Mouse (Mus musculus) layer of hippocampus, adult 11-12 months (tissue): Measurements from ENCODE around the gene Nme3.
A peak's percentile ranks its signal among the peaks of the same experiment; 100 is the strongest.

Experiments used
- DNase-seq: peaks from one replicate; pipeline ENCODE4 v3.0.0; 2022; ENCODE audit warnings: low spot score

The Nme3 gene

GRCm38 (mm10) chr17:24896241-24896992 lies at the start of gene Nme3:
Gene Nme3 (plus strand): TSS chr17:24896500.
- DNase-seq, result peak; percentile 73

DNA sequence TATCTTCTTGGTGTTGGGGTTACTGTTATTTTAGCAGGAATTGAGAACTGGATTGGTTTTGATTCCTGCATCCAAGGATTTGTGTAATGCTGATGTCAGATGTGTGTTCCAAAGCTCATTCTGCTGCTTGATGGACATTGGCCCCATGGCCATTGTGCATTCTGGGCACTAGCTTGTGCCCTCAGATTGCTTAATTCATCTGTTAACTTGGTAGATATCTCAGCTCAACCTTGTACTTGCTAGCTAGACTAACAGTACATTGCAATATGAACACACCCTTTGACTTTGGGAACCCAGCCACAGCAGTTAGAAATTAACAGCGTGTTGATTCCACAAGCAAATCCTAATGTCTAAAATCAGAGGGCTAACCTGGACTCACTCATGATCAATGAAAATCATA lies 48.9 kb upstream of the Nme3 start:
- DNase-seq, result no peak

DNA sequence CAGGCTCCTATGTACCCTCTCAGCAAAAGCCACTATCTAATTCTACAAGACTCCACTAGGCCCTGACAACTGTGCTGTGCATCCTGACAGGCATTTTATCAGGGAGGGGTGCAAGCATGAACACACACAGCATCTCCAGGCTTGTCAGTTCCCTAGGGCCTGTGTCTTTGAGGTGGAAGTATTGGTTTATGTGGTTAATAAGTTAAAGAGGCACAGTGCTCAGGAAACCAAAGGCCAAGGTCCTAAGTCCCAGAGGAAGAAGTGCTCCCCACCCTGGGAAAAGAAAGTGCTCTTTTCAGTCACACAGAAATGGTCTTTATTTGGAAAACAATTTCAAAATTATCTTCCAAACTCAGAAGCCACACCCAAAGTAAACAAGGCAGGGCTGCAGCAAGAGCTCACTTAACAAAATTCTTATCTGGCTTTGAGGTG lies 47.7 kb upstream of the Nme3 start:
- no peak for DNase-seq

- DNase-seq, result no peak
Observed at GRCm38 (mm10) chr17:24849733-24850064, 46.6 kb upstream of the Nme3 start.

GRCm38 (mm10) chr17:24850065-24850772 lies 46.1 kb upstream of the Nme3 start, which contains the start of gene Fahd1:
Gene Fahd1 (minus strand): TSS chr17:24850364.
- peak; percentile 97 for DNase-seq

DNA sequence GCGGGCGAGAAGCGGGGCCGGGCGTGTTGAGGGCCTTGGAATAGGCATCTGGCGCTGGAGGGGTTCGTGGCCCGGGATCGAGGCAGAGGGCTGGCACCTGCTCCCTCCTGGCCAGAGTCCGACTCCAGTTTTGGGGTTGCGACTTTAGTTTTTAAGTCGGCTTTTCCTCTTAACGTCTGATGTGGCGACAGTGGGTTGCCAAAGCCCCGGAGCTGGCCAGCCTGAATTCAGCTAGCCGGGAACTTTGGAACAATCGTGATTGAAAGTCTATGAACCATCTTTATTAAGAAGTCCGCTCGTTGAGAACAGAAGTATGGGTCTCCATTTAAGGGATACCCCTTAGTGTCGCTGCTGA lies 45.5 kb upstream of the Nme3 start:
- no peak for DNase-seq

DNA sequence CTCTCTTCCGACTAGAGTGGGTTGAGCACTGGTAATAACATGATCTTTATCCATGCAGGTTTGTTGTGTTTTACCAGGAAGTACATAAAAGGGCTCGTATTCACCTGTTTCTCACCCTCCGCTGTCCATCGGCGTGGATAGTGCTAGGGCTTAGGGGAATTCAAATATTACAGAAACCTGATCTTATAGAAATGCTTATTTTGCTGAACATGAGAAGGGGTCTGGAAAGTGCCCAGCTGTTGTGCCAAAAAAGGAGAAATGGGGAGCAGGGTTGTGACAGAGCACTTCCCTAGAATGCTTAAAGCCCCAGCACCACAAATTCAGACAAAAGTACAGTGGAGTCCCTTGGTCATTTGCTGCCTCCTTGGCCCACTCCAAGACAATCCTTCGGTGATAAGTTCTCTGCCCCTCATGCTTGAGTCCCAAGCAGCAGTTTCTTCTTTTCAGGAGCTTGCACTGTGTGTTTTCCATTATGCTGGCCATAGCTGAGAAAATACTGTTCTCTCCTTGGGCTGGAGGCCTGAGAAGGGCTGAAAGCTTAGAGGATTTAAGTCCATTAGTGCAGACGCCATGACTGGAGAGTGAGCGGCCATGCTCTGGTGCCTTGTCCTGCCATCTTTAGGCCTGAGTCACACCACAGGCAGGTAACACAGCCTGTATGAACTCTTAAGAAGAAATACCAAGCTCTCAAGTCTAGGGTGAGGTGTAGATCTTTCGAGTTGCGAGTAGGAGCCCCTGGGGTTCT lies 44.7 kb upstream of the Nme3 start:
- DNase-seq, result no peak

DNA sequence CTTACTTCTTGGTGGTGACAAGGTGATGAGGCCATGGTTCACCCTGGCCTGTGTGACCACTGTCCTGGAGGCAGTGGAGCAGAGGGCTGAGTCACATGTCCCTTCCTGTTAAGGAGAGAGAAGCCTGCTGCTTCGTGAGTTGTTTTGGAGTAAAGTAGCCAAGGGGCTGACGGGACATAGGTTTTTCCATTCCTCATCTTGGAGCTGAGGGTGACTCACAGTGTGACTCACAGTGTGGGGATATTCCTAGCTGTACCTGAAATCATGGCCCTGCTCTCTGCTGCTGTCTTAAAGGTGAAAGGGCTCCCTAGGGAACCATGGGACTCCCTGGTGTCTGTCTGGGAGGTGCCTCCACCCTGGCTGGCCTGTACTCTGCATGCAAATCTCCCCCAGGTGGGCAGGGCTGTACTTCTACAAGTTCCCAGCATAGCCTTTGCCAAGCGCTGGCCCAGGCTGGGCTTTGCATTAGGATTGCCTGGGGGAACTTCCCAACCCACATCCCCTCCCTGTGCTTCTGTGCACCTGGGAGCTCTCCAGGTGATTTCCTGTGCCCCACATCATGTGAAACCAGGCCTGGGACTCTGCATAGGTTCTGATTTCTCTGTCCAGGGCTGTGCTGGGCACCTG lies 40.3 kb upstream of the Nme3 start:
- no peak for DNase-seq

DNA sequence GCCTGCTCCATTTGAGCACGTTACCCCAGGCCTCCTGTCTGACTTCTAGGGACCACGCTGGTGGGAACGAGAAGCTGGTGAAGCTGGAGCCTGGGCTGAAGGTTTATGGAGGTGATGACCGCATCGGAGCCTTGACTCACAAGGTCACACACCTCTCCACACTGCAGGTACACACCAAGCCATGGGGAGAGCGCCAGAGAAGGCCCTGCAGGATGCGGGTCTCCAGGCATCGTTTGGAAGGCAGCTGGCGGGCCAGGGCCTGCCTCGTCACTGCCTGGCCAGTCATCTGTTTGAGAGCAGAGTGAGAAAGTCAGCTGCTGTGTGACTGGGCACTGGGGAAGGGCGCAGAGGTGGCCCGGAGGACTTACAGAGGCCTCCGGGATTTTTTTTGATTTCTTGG lies 39.7 kb upstream of the Nme3 start:
- no peak for DNase-seq

GRCm38 (mm10) chr17:24857831-24858470 lies 38.3 kb upstream of the Nme3 start:
- DNase-seq, result no peak

DNA sequence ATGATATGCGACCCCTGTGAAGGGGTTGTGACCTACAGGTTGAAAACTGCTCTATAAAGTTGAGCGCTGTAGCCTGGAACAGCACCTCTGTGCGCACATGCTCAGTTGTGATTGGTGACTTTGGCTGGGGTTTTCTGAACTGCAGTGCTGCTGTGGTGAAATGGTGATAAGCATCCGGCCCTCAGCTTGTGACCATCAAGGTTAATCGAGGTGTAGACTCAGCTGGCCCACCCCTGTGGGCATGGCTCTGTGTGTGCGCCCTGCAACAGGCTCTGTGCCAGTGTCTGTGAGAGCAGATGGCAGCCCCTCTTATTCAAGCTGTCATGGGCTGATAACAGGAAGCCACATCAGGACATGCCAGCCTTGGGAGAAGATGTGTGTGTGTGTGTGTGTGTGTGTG lies 37.3 kb upstream of the Nme3 start:
- peak; percentile 48 for DNase-seq

DNA sequence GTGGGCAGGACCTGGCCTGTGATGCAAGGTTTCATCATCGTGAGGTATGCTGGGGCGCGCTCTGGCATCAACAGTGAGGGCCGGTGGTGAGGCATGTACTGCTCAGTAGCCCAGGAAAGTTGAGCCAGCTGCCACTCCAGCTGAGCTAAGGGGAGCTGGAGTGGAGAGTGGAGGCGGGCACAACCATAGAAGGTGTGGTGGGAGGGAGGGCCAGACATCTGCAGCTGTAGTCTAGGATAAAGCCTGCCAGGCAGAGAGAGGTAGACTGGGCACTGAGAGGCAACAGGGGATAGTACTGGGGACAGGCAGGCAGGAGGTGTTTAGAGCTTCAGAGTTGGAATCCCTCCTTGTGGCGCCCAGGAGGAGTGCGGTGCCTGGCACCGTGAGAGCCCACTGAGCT lies 36.2 kb upstream of the Nme3 start:
- no peak for DNase-seq

GRCm38 (mm10) chr17:24861785-24862184 lies 34.5 kb upstream of the Nme3 start:
- DNase-seq, result no peak

GRCm38 (mm10) chr17:24865776-24866175 lies 30.5 kb upstream of the Nme3 start, which contains the start of gene Igfals:
Gene Igfals (plus strand): TSS chr17:24865997.
- no peak for DNase-seq

- peak; percentile 48 for DNase-seq
Observed at GRCm38 (mm10) chr17:24867914-24868313, 28.4 kb upstream of the Nme3 start.

GRCm38 (mm10) chr17:24873695-24874404 lies 22.4 kb upstream of the Nme3 start:
- no peak for DNase-seq

DNA sequence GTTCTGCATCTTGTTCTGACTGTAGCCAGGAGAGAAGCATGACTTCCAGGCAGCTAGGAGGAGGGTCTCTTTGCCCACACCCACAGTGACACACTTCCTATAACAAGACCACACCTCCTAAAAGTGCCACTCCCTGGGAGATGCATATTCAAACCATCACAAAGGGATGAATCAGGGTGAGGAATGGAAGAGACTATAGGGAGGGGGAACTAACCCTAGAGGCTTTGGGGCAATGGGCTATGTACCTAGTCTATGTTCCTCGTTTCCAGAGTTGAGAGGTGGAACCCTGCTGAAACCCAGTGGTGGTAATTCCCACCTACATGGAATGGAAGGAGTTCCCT lies 21.9 kb upstream of the Nme3 start:
- no peak for DNase-seq

- DNase-seq, result no peak
Observed at GRCm38 (mm10) chr17:24874989-24875388, 21.3 kb upstream of the Nme3 start.

DNA sequence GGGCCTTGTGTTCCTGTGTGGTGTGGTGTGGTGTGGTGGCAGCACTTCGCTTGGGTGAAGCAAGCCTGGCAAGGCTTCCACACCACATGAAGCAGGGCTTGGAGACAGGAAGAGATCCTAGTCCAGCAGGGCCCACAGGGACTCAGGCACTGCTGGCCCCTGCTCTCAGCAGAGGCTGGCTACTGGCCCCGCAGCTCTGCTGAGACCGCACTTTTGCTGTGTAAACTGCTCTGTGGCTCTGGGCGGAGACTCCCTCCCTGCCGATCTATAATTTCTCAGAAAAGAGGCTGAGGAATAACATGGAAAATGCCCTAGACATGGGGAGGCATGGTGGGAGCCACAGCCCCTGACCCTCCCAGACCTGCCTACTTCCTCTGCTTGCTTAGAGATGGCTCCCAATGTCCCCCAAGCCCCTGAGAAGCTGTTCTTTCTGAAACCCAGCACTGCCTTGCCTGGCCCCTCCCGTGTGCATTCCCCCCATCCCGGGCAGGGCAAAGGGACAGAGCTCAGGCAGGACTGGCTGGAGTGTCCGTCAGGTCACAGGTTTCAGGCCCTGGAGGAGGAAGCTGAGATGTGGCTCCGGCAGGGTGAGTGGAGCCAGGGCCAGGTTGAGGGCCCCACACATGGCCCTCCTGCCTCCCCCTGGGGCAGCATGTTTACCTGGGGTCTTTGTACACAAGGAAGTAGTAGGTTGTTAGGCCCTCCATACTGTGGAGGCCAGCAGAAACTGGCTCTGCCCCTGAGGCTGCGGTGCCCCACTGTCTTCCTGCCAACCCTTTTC lies 18.8 kb upstream of the Nme3 start:
- no peak for DNase-seq

- DNase-seq, result no peak
Observed at GRCm38 (mm10) chr17:24878117-24878397, 18.2 kb upstream of the Nme3 start.

GRCm38 (mm10) chr17:24878531-24878930 lies 17.8 kb upstream of the Nme3 start:
- DNase-seq, result no peak
